Mouse (Mus musculus) thymus, adult 18-20 months (tissue): ENCODE data around the gene Hepacam.

ENCODE experiments used
- DNase-seq, 2 experiments: peaks; one replicate each; pipeline ENCODE4 v3.0.0; 2022; ENCODE audit warnings: mixed read lengths in 2 of 2

The Hepacam gene

DNA sequence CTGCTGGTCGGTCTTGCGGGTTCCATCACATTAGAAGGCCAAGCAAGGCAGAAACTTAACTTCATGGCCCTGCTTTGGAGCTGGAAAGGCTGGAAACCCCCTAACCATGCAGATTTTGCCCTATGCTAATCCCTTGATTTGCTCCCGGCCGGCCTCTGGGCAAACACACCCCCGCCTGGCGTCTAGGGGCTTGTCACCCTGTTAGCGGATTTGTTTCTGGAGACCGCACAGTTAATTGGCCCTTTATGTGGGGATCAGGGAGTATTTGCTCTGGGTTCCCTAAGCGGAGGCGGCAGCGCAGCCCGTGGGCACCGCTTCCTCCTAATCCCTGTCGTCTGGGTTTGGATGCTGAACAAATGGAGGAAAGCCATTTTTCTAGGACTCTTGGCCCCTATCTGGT, 67.8 kb downstream of the Hepacam start:
- no peak for DNase-seq

DNA sequence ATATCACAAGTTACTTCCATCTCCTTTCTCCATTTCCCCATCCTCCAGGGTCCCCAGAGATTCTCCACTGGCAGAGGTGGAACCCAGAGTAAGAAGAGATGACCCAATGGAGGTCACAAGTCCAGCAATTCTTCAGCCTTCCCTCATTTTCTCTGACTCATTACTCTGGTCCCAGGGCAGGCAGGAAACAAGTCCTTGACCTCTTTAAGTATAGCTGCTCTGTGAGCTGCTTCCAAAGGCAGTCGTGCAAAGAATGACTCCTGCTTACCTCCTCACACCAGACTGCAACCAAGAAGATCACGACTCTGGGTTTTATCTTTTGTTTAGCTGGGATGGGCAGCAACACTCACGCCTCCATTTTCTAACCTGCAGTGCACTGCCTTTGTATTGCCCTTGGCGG, 68.5 kb downstream of the Hepacam start:
- DNase-seq, result no peak
